Mouse (Mus musculus): ENCODE data around the gene Glis2. TPM values are rescaled to one million over a fixed set of nuclear protein-coding genes. Genes with fewer than 3 reads are reported as not detected.

Glis2 gene
- polyA plus RNA-seq, 1 experiment from 2014 or later = 12.3 TPM

DNA sequence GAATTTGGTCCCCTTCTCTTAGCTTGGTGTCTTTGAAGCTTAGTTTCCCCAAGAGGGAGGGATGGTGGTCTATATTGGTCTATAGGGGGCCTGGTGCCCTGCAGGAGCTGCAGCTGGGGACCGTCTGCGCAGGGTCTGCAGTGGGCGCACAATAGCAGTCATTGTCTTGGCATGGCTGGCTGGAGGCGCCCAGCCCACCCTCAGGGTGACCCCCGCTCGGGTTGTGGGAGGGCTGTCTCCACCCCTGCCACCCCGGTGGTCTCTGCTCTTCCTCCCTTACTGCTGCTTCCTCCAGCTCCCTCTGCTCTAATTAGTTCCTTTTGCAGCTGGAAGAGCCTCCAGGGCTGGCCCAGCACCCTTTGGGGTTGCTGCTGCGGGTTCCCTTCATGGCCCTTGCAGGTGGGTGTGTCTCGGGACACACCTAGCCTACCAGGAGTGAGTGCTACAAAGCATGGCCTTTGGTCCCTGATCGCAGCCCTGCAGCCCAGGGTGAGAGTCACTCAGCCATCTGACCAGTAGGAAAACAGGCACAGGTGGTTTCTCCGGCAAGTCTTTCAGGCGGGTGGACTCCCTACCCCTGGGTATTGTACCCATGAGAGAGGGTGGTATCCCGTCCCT, 11.1 kb downstream of the Glis2 start:
- Histone ChIP-seq H3K4me3 (ENCODE audit: low read length) (no peak overlapping the region), H3K27me3 (ENCODE audit: control insufficient read depth, insufficient read depth, low read length) (no peaks in the 10 kb centered on the region), H3K9me3 (replicated peaks; ENCODE audit: control insufficient read depth, low read length) (no peaks in the 10 kb centered on the region), H3K9ac (ENCODE audit: low read length) (no peak overlapping the region; the same call in 1 of the 2 replicates), H3K27ac (ENCODE audit: low read length) (peak overlapping the region; percentile 43), H3K4me1 (ENCODE audit: control insufficient read depth, insufficient read depth, low read length) (peaks cover 69% of the 10 kb centered on the region), H3K36me3 (ENCODE audit: control insufficient read depth, insufficient read depth) (peaks cover 5% of the 10 kb centered on the region; the same call in 1 of the 2 replicates), H3K4me2 (ENCODE audit: low read depth, low read length) (no peak overlapping the region)
- 69% methylated on average over 13 of the region's 13 CpGs for WGBS
- ATAC-seq (replicated peaks; ENCODE audit: extremely low read depth, insufficient read depth, low FRiP score) = no peak

DNA sequence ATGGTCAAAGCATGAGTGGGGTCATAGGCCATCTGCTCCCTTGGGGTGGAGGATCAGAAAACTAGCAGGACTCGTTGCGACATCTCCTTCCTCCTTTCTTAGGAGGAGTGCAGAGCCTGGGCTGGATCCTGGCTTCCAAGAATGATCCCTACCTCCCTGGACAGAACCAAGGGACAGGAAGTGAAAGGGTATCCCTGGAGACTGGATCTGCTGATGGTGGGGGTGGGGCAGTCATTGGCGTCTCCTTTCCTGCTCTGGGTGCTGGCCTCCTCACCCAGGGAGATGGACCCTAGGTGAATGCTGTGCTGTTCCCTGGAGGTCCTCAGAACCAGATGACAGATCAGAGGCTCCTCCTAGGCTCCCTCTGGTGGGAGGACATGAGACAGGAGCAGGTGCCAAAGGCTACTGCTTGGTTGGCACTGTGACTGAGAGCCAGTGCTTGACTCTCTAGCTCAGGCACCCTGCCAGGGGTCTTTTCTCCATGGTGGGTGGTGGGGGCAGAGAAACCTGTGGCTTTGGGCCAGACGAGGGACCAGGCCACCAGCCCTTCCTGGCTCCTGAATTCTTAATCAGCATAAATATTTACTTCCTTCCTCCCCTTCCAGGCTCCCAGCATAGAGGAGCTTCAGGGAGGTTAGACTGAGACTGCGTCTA, 12.0 kb downstream of the Glis2 start:
- ATAC-seq (replicated peaks; ENCODE audit: extremely low read depth, insufficient read depth, low FRiP score) = peak; percentile 23; the same call in 1 of the 2 replicates
- Histone ChIP-seq H3K36me3 (ENCODE audit: control insufficient read depth, insufficient read depth) (peaks cover 12% of the 10 kb centered on the region), H3K27me3 (ENCODE audit: control insufficient read depth, insufficient read depth, low read length) (no peaks in the 10 kb centered on the region), H3K4me2 (ENCODE audit: low read depth, low read length) (no peak overlapping the region), H3K9ac (ENCODE audit: low read length) (0 out of 2 replicates have a peak overlapping the region, but pooled peaks have one; percentile 38), H3K27ac (ENCODE audit: low read length) (peak overlapping the region; percentile 58), H3K4me3 (ENCODE audit: low read length) (no peak overlapping the region), H3K4me1 (ENCODE audit: control insufficient read depth, insufficient read depth, low read length) (peaks cover 60% of the 10 kb centered on the region), H3K9me3 (replicated peaks; ENCODE audit: control insufficient read depth, low read length) (no peaks in the 10 kb centered on the region)
- WGBS = 20% methylated on average over 5 of the region's 5 CpGs

DNA sequence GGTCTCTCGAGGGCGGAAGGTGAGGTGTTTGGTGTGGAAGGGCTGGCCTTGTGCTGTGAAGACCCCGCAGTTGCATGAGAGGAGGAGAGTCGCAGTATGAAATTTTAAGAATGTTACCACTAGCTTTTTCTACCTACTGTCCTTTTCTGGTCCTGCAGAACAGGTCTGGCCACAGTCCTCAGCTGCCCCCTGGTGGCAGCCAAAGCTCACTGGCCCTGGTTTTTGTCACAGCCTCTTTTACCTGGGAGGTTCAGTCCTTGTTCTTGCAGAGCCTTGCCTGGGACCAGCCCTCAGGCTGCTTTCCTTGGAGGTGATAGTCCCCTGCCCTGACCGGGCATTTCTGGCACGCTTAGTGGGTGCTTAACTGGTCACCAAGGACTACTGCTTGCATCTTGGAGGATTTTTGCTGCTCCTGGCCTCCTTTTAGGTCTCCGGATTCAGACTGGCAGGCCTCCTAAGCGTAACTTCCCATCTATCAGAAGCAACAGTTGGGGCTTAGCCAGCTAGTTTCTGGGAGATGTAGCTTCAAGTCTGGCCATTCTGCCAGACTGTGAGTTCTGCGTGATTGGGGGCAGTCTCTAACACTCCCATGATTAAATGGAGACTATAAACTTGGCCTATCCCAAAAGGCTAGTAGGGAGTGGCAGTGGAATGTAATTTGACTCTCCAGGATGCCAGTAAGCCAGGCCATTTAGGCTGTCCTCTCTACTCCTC, 13.5 kb downstream of the Glis2 start:
- H3K4me2 ChIP-seq (ENCODE audit: low read depth, low read length) = no peak overlapping the region
- H3K36me3 ChIP-seq (ENCODE audit: control insufficient read depth, insufficient read depth) = peaks cover 19% of the 10 kb centered on the region
- 45% methylated on average over 9 of the region's 9 CpGs for WGBS
- H3K27me3 ChIP-seq (ENCODE audit: control insufficient read depth, insufficient read depth, low read length) = no peaks in the 10 kb centered on the region
- no peak overlapping the region for H3K4me3 ChIP-seq (ENCODE audit: low read length)
- peaks cover 48% of the 10 kb centered on the region for H3K4me1 ChIP-seq (ENCODE audit: control insufficient read depth, insufficient read depth, low read length)
- H3K9me3 ChIP-seq (replicated peaks; ENCODE audit: control insufficient read depth, low read length) = no peaks in the 10 kb centered on the region
- 0 out of 2 replicates have a peak, but pooled peaks have one; percentile 25 for ATAC-seq (replicated peaks; ENCODE audit: extremely low read depth, insufficient read depth, low FRiP score)
- H3K9ac ChIP-seq (ENCODE audit: low read length) = peak overlapping the region; percentile 16; the same call in 1 of the 2 replicates
- peak overlapping the region; percentile 58; the same call in 1 of the 2 replicates for H3K27ac ChIP-seq (ENCODE audit: low read length)

DNA sequence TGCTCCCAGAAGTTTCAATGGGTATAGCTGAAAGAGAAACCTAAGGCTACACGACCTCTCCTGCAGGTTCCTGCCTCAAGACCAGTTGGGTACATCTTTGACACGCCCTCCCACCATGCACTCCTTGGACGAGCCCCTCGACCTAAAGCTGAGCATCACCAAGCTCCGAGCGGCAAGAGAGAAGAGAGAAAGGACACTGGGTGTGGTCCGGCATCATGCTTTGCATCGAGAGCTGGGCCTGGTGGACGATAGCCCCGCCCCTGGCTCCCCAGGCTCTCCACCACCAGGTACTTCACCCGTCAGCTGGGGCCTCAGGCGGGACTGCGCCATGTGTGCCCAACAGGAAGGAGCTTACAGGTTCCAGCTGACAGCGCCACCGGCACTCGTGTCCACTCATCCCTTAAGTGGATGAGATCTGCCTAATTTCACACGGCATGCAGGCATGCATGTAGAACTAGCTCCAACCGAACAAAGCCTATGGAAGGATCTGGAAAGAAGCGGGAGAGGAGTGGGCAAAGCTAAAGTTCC, 14.1 kb downstream of the Glis2 start:
- Histone ChIP-seq H3K36me3 (ENCODE audit: control insufficient read depth, insufficient read depth) (peaks cover 24% of the 10 kb centered on the region), H3K4me1 (ENCODE audit: control insufficient read depth, insufficient read depth, low read length) (peaks cover 41% of the 10 kb centered on the region), H3K27ac (ENCODE audit: low read length) (no peak overlapping the region), H3K4me2 (ENCODE audit: low read depth, low read length) (no peak overlapping the region), H3K9ac (ENCODE audit: low read length) (no peak overlapping the region), H3K4me3 (ENCODE audit: low read length) (no peak overlapping the region), H3K9me3 (replicated peaks; ENCODE audit: control insufficient read depth, low read length) (no peaks in the 10 kb centered on the region), H3K27me3 (ENCODE audit: control insufficient read depth, insufficient read depth, low read length) (no peaks in the 10 kb centered on the region)
- no peak for ATAC-seq (replicated peaks; ENCODE audit: extremely low read depth, insufficient read depth, low FRiP score)
- 77% methylated on average over 19 of the region's 19 CpGs for whole genome bisulfite sequencing

DNA sequence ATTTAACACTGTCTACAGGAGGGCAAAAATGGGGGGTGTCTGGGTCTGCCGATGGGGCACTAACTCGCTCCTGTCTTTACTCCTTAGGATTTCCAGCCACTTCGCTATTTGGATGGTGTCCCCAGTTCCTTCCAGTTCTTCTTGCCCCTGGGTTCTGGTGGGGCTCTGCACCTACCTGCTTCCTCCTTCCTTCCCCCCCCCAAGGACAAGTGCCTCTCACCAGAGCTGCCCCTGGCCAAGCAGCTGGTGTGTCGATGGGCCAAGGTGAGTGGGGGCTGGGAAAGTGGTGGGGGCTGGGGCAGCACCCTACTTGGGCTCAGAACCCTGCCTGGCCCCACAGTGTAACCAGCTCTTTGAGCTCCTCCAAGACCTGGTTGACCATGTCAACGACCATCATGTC, 16.7 kb downstream of the Glis2 start:
- H3K9ac ChIP-seq (ENCODE audit: low read length) = no peak overlapping the region
- WGBS = 86% methylated on average over 5 of the region's 5 CpGs
- H3K4me3 ChIP-seq (ENCODE audit: low read length) = no peak overlapping the region
- H3K27me3 ChIP-seq (ENCODE audit: control insufficient read depth, insufficient read depth, low read length) = no peaks in the 10 kb centered on the region
- ATAC-seq (replicated peaks; ENCODE audit: extremely low read depth, insufficient read depth, low FRiP score) = no peak
- no peaks in the 10 kb centered on the region for H3K9me3 ChIP-seq (replicated peaks; ENCODE audit: control insufficient read depth, low read length)
- H3K4me2 ChIP-seq (ENCODE audit: low read depth, low read length) = no peak overlapping the region
- H3K4me1 ChIP-seq (ENCODE audit: control insufficient read depth, insufficient read depth, low read length) = peaks cover 18% of the 10 kb centered on the region
- peaks cover 35% of the 10 kb centered on the region for H3K36me3 ChIP-seq (ENCODE audit: control insufficient read depth, insufficient read depth)
- H3K27ac ChIP-seq (ENCODE audit: low read length) = no peak overlapping the region

DNA sequence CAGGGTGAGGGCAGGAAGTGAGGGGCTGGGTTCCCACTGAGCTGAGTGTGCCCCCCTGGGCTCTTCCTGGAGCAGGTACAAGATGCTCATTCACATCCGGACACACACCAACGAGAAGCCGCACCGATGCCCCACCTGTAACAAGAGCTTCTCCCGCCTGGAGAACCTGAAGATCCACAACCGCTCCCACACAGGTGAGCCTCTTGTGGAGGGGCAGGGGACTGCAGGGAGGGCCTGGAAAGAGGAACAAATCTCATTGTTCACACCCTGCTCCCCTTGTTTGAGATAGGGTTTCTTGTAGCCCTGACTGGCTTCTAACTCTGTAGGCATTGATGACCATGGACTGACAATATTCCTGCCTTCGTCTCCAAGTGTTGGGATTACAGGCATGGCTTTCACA, 17.2 kb downstream of the Glis2 start:
- Histone ChIP-seq H3K9me3 (replicated peaks; ENCODE audit: control insufficient read depth, low read length) (no peaks in the 10 kb centered on the region), H3K4me3 (ENCODE audit: low read length) (no peak overlapping the region), H3K27me3 (ENCODE audit: control insufficient read depth, insufficient read depth, low read length) (no peaks in the 10 kb centered on the region), H3K4me2 (ENCODE audit: low read depth, low read length) (no peak overlapping the region), H3K4me1 (ENCODE audit: control insufficient read depth, insufficient read depth, low read length) (peaks cover 14% of the 10 kb centered on the region), H3K27ac (ENCODE audit: low read length) (no peak overlapping the region), H3K9ac (ENCODE audit: low read length) (no peak overlapping the region), H3K36me3 (ENCODE audit: control insufficient read depth, insufficient read depth) (peaks cover 40% of the 10 kb centered on the region)
- no peak for ATAC-seq (replicated peaks; ENCODE audit: extremely low read depth, insufficient read depth, low FRiP score)
- WGBS = 91% methylated on average over 7 of the region's 7 CpGs

DNA sequence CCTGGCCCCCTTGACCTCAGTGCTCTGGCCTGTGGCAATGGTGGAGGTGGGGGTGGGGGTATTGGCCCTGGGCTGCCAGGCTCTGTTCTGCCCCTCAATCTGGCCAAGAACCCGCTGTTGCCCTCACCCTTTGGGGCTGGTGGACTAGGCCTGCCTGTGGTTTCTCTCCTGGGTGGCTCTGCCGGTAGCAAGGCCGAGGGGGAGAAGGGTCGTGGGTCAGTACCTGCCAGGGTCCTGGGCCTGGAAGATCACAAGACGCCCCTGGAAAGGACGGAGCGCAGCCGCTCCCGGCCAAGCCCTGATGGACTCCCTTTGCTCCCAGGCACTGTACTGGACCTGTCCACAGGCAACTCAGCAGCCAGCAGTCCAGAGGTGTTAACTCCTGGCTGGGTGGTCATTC, 19.2 kb downstream of the Glis2 start:
- H3K9me3 ChIP-seq (replicated peaks; ENCODE audit: control insufficient read depth, low read length) = no peaks in the 10 kb centered on the region
- no peak overlapping the region for H3K4me2 ChIP-seq (ENCODE audit: low read depth, low read length)
- H3K4me3 ChIP-seq (ENCODE audit: low read length) = no peak overlapping the region
- H3K36me3 ChIP-seq (ENCODE audit: control insufficient read depth, insufficient read depth) = peaks cover 41% of the 10 kb centered on the region
- ATAC-seq (replicated peaks; ENCODE audit: extremely low read depth, insufficient read depth, low FRiP score) = no peak
- no peaks in the 10 kb centered on the region for H3K4me1 ChIP-seq (ENCODE audit: control insufficient read depth, insufficient read depth, low read length)
- H3K27ac ChIP-seq (ENCODE audit: low read length) = no peak overlapping the region
- no peak overlapping the region for H3K9ac ChIP-seq (ENCODE audit: low read length)
- H3K27me3 ChIP-seq (ENCODE audit: control insufficient read depth, insufficient read depth, low read length) = no peaks in the 10 kb centered on the region
- WGBS = 95% methylated on average over 9 of the region's 9 CpGs

DNA sequence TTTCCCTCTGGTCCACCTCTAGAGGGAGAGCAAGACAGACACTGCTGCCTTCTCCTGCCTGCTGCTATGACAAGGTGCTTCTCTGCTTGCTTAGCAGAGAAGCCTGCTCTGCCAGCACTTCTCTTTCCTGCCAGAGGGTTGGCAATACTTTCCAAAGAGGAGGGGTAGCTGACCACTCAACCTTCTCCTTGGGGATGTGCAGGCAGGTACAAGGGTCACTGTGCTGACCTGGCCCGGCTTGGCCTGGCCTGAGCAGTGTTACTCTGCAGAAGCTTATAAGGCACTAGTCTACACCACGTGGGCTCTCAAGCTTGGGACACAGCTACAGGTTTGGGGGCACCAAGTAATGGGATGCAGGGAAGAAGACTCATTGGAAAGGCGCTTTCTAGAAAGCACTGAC, 20.1 kb downstream of the Glis2 start:
- Histone ChIP-seq H3K27me3 (ENCODE audit: control insufficient read depth, insufficient read depth, low read length) (no peaks in the 10 kb centered on the region), H3K4me3 (ENCODE audit: low read length) (no peak overlapping the region), H3K4me2 (ENCODE audit: low read depth, low read length) (no peak overlapping the region), H3K4me1 (ENCODE audit: control insufficient read depth, insufficient read depth, low read length) (peaks cover 2% of the 10 kb centered on the region; the same call in 1 of the 2 replicates), H3K9ac (ENCODE audit: low read length) (no peak overlapping the region), H3K9me3 (replicated peaks; ENCODE audit: control insufficient read depth, low read length) (no peaks in the 10 kb centered on the region), H3K27ac (ENCODE audit: low read length) (no peak overlapping the region), H3K36me3 (ENCODE audit: control insufficient read depth, insufficient read depth) (peaks cover 41% of the 10 kb centered on the region)
- ATAC-seq (replicated peaks; ENCODE audit: extremely low read depth, insufficient read depth, low FRiP score) = no peak
- 91% methylated on average over 3 of the region's 3 CpGs for WGBS

DNA sequence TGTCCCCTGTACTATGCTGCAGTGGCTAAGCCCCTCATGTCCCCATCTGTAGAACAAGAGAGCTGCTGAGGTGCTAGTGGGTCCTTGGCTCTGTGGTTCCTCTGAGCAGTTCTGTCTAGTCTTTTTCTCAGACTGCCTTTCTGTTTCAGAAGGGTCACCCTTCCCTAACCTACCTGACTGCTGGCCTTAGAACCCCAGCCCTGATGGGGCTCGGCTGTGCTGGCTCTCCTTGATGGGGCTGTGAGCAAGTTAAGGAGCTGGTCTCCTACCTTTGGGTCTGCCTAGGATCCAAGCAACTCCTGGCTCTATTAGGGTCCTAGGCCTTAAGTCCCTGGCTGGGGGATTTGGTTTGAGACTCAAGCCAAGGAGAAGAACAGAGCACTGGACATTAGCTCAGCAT, 20.8 kb downstream of the Glis2 start:
- Histone ChIP-seq H3K9ac (ENCODE audit: low read length) (no peak overlapping the region), H3K4me1 (ENCODE audit: control insufficient read depth, insufficient read depth, low read length) (peaks cover 6% of the 10 kb centered on the region; the same call in 1 of the 2 replicates), H3K36me3 (ENCODE audit: control insufficient read depth, insufficient read depth) (peaks cover 41% of the 10 kb centered on the region), H3K27me3 (ENCODE audit: control insufficient read depth, insufficient read depth, low read length) (no peaks in the 10 kb centered on the region), H3K4me3 (ENCODE audit: low read length) (no peak overlapping the region), H3K4me2 (ENCODE audit: low read depth, low read length) (no peak overlapping the region), H3K27ac (ENCODE audit: low read length) (no peak overlapping the region), H3K9me3 (replicated peaks; ENCODE audit: control insufficient read depth, low read length) (no peaks in the 10 kb centered on the region)
- ATAC-seq (replicated peaks; ENCODE audit: extremely low read depth, insufficient read depth, low FRiP score) = no peak
- 82% methylated on average over 1 of the region's 1 CpGs for WGBS

All from heart, embryonic 16.5 days (tissue).